Comparison of ENCODE assay signal across 26 mouse cellular contexts in genomic region chr2:153312884-153313283, GRCm38 (mm10). TPM values are rescaled to one million over a fixed set of nuclear protein-coding genes. Genes with fewer than 3 reads are reported as not detected.
DNase-seq lines count a peak whose midpoint lies in the region; ATAC-seq and TF ChIP-seq lines count a peak whose summit lies in the region.
"Had no signal": no experiment of that assay in that cellular context is flagged by ENCODE, and none has a peak within 500 bp of the region (broad histone marks: within the 10 kb centered on the region; RNA-seq: fewer than 3 reads in every experiment).

No protein-coding gene starts in this region.

- no peak overlapping the region for H3K4me3 ChIP-seq in liver, postnatal 0 days (ENCODE audit: low read depth, low read length)
- no peak overlapping the region for H3K4me3 ChIP-seq in liver, embryonic 12.5 days
- no peak overlapping the region for H3K4me3 ChIP-seq in left cerebral cortex, adult 2 months
- no peak overlapping the region for H3K4me3 ChIP-seq in embryonic facial prominence, embryonic 10.5 days
- H3K4me3 ChIP-seq: embryonic facial prominence, embryonic 13.5 days; embryonic facial prominence, embryonic 15.5 days; erythroblast, embryonic 14.5 days; forebrain, embryonic 10.5 days; forebrain, embryonic 12.5 days had no signal

- H3K4me1 ChIP-seq in liver, postnatal 0 days (ENCODE audit: insufficient read depth) = peaks cover under 1% of the 10 kb centered on the region; the same call in 1 of the 2 replicates
- peaks cover 2% of the 10 kb centered on the region; the same call in 1 of the 2 replicates for H3K4me1 ChIP-seq in liver, embryonic 12.5 days
- H3K4me1 ChIP-seq in embryonic facial prominence, embryonic 10.5 days = no peaks in the 10 kb centered on the region
- H3K4me1 ChIP-seq: embryonic facial prominence, embryonic 13.5 days; embryonic facial prominence, embryonic 15.5 days; forebrain, embryonic 10.5 days; forebrain, embryonic 12.5 days had no signal

- intact Hi-C loops in left cerebral cortex, adult 2 months (cut with DNase I) = no loop called here

- H3K27me3 ChIP-seq in liver, postnatal 0 days (ENCODE audit: insufficient read depth, low read length) = no peaks in the 10 kb centered on the region
- no peaks in the 10 kb centered on the region for H3K27me3 ChIP-seq in liver, embryonic 12.5 days (replicated peaks)
- H3K27me3 ChIP-seq in embryonic facial prominence, embryonic 10.5 days (replicated peaks; ENCODE audit: low read depth, poor library complexity, severe bottlenecking) = no peaks in the 10 kb centered on the region
- H3K27me3 ChIP-seq: CH12.LX; embryonic facial prominence, embryonic 13.5 days; embryonic facial prominence, embryonic 15.5 days; forebrain, embryonic 12.5 days; Patski had no signal

- 78% methylated on average over 9 of the region's 9 CpGs for WGBS in liver, postnatal 0 days (ENCODE audit: insufficient replicate concordance)
- WGBS in liver, embryonic 12.5 days (ENCODE audit: insufficient replicate concordance) = 79% methylated on average over 9 of the region's 9 CpGs
- WGBS in embryonic facial prominence, embryonic 10.5 days = 90% methylated on average over 9 of the region's 9 CpGs

- 0 out of 2 replicates have a peak overlapping the region, but pooled peaks have one; percentile 24 for H3K27ac ChIP-seq in liver, postnatal 0 days (ENCODE audit: low read depth)
- H3K27ac ChIP-seq in liver, embryonic 12.5 days = no peak overlapping the region
- H3K27ac ChIP-seq in left cerebral cortex, adult 2 months = no peak overlapping the region
- no peak overlapping the region for H3K27ac ChIP-seq in embryonic facial prominence, embryonic 10.5 days (replicated peaks)
- H3K27ac ChIP-seq: embryonic facial prominence, embryonic 13.5 days; embryonic facial prominence, embryonic 15.5 days; forebrain, embryonic 10.5 days; forebrain, embryonic 12.5 days had no signal

- no peak for TF ChIP-seq EP300 in liver, postnatal 0 days (IDR thresholded peaks at IDR 0.05; ENCODE audit: low read depth)

- no peak for ATAC-seq in liver, postnatal 0 days
- no peak for ATAC-seq in liver, embryonic 12.5 days
- peak; percentile 71 for ATAC-seq in granulocyte monocyte progenitor cell, adult 5-6 weeks (replicated peaks; ENCODE audit: poor library complexity, severe bottlenecking)
- peak; percentile 50 for ATAC-seq in megakaryocyte progenitor cell, adult 5-6 weeks (replicated peaks; ENCODE audit: poor library complexity)
- ATAC-seq: activated CD4-positive, CD25-positive, alpha-beta regulatory T cell, adult 4 months; CD4-positive, CD25-positive, alpha-beta regulatory T cell, adult 4 months; forebrain, embryonic 14.5 days; forebrain, embryonic 16.5 days; Patski had no signal

- H3K4me2 ChIP-seq in liver, postnatal 0 days (ENCODE audit: low read depth, low read length) = no peak overlapping the region
- no peak overlapping the region for H3K4me2 ChIP-seq in liver, embryonic 12.5 days
- H3K4me2 ChIP-seq: embryonic facial prominence, embryonic 13.5 days; embryonic facial prominence, embryonic 15.5 days; forebrain, embryonic 12.5 days had no signal

- H3K36me3 ChIP-seq in liver, postnatal 0 days (replicated peaks; ENCODE audit: insufficient read depth, low read length) = peaks cover 8% of the 10 kb centered on the region; the same call in 1 of the 2 replicates
- H3K36me3 ChIP-seq in liver, embryonic 12.5 days = peaks cover 17% of the 10 kb centered on the region; the same call in 1 of the 2 replicates
- peaks cover 31% of the 10 kb centered on the region for H3K36me3 ChIP-seq in embryonic facial prominence, embryonic 10.5 days (replicated peaks)

- no peak overlapping the region for H3K9ac ChIP-seq in liver, postnatal 0 days (replicated peaks)
- no peak overlapping the region for H3K9ac ChIP-seq in liver, embryonic 12.5 days
- H3K9ac ChIP-seq: embryonic facial prominence, embryonic 13.5 days; embryonic facial prominence, embryonic 15.5 days; forebrain, embryonic 12.5 days had no signal

- DNase-seq in liver, postnatal 0 days = no peak
- DNase-seq in left cerebral cortex, adult 2 months (ENCODE audit: extremely low spot score in 1 of 2, low spot score in 2 of 2) = no peak
- no peak for DNase-seq in embryonic facial prominence, embryonic 10.5 days (ENCODE audit: low spot score)
- DNase-seq: adrenal gland, adult 8-10 months; adrenal gland, postnatal 14 days; adrenal gland, postnatal 36 days; cerebellum, adult 11 months; cerebellum, adult 2 months; cerebellum, adult 9-10 months; cerebellum, postnatal 10 days; cerebellum, postnatal 25 days had no signal

- TF ChIP-seq CTCF in liver, postnatal 0 days (IDR thresholded peaks at IDR 0.05; ENCODE audit: low read depth) = no peak
- no peak for TF ChIP-seq CTCF in left cerebral cortex, adult 2 months (IDR thresholded peaks at IDR 0.05)

- no peaks in the 10 kb centered on the region for H3K9me3 ChIP-seq in liver, postnatal 0 days (ENCODE audit: low read length)
- no peaks in the 10 kb centered on the region for H3K9me3 ChIP-seq in liver, embryonic 12.5 days (replicated peaks)
- no peaks in the 10 kb centered on the region for H3K9me3 ChIP-seq in embryonic facial prominence, embryonic 10.5 days
- H3K9me3 ChIP-seq: embryonic facial prominence, embryonic 13.5 days; embryonic facial prominence, embryonic 15.5 days; forebrain, embryonic 10.5 days; forebrain, embryonic 12.5 days; G1E had no signal

RNA-seq across cellular contexts. Expression of gene Kif3b, which starts 21.7 kb away (rescaled TPM):
- polyA plus RNA-seq in liver, postnatal 0 days (2015; fragmentation: Nextera tagmentation; extraction: Ambion mirVana) = 1.3 and 1.7 TPM in 2 replicates
- 2.7 and 2.9 TPM in 2 replicates for polyA plus RNA-seq in liver, embryonic 12.5 days (2016; fragmentation: Nextera tagmentation; extraction: Ambion mirVana)
- total RNA-seq in granulocyte monocyte progenitor cell, adult 5-6 weeks (2014; fragmentation: Nextera tagmentation) = 6.9 and 7.7 TPM in 2 replicates
- total RNA-seq in granulocyte monocyte progenitor cell, adult 5-6 weeks (2017) = 9.1 and 11.3 TPM in 2 replicates
- total RNA-seq in megakaryocyte progenitor cell, adult 5-6 weeks (2015) = 3.6 and 5.5 TPM in 2 replicates
- total RNA-seq in megakaryocyte progenitor cell, adult 5-6 weeks (2017) = 9.9 and 11.3 TPM in 2 replicates
- 10 to 100 TPM; 55.7 to 57.3 TPM for total RNA-seq in left cerebral cortex, adult 2 months (2021)
- polyA plus RNA-seq in embryonic facial prominence, embryonic 10.5 days (2016; fragmentation: Nextera tagmentation; extraction: Ambion mirVana) = 6.2 and 6.4 TPM in 2 replicates

RNA-seq across cellular contexts. Expression of gene Asxl1, which starts 32.7 kb away (rescaled TPM):
- 5.1 and 5.7 TPM in 2 replicates for polyA plus RNA-seq in liver, postnatal 0 days (2015; fragmentation: Nextera tagmentation; extraction: Ambion mirVana)
- polyA plus RNA-seq in liver, embryonic 12.5 days (2016; fragmentation: Nextera tagmentation; extraction: Ambion mirVana) = 12.2 and 12.5 TPM in 2 replicates
- total RNA-seq in granulocyte monocyte progenitor cell, adult 5-6 weeks (2014; fragmentation: Nextera tagmentation) = 28.1 and 48.1 TPM in 2 replicates
- total RNA-seq in granulocyte monocyte progenitor cell, adult 5-6 weeks (2017) = 19.9 and 21.2 TPM in 2 replicates
- 31.1 and 32.0 TPM in 2 replicates for total RNA-seq in megakaryocyte progenitor cell, adult 5-6 weeks (2015)
- 20.0 and 24.1 TPM in 2 replicates for total RNA-seq in megakaryocyte progenitor cell, adult 5-6 weeks (2017)
- total RNA-seq in left cerebral cortex, adult 2 months (2021) = 10 to 100 TPM; 35.6 to 38.9 TPM
- polyA plus RNA-seq in embryonic facial prominence, embryonic 10.5 days (2016; fragmentation: Nextera tagmentation; extraction: Ambion mirVana) = 14.2 and 14.4 TPM in 2 replicates

Comparison
In these comparisons a context has a peak if more than half of its experiments do, and no peak if none do; other contexts are left out.
1. ATAC-seq: peak in granulocyte monocyte progenitor cell, adult 5-6 weeks (single experiment) and megakaryocyte progenitor cell, adult 5-6 weeks (single experiment); none in liver, postnatal 0 days (single experiment) and liver, embryonic 12.5 days (single experiment).
2. RNA of gene Kif3b, which starts 21.7 kb away (total RNA-seq): 55.7 to 57.3 TPM in left cerebral cortex, adult 2 months; 3.6 to 11.3 TPM in megakaryocyte progenitor cell, adult 5-6 weeks and 6.9 to 11.3 TPM in granulocyte monocyte progenitor cell, adult 5-6 weeks; every median in the first group is over 4 times any median in the second.